Mouse (Mus musculus) lung, postnatal 0 days (tissue): ENCODE data around the gene Chrnb1. TPM values are rescaled to one million over a fixed set of nuclear protein-coding genes. Genes with fewer than 3 reads are reported as not detected.

Experiments
- ATAC-seq: fragments of 200-750 bp; cut with Nextera tagmentation; 2 replicates; pipeline ENCODE4 v1.8.0; 2017; ENCODE audit warnings: moderate library complexity
- DNase-seq: peaks from one replicate; pipeline ENCODE4 v3.0.0-alpha.2; 2016; ENCODE audit warnings: low spot score
- H3K27ac ChIP-seq: fragments of 300-500 bp; sonication (generic); 2 replicates; pipeline ENCODE4 v1.5.1; 2014; ENCODE audit warnings: antibody characterized with exemption, mild to moderate bottlenecking, low read length, mixed read lengths
- H3K27me3 ChIP-seq: fragments of 300-500 bp; sonication (generic); replicated peaks from 2 replicates; pipeline ENCODE4 v1.6.1; 2014; ENCODE audit warnings: low read length, mixed read lengths; ENCODE audit not compliant: insufficient read depth
- H3K36me3 ChIP-seq: fragments of 300-500 bp; sonication (generic); 2 replicates; pipeline ENCODE4 v1.6.1; 2014; ENCODE audit warnings: low read length, mixed read lengths; ENCODE audit not compliant: insufficient read depth
- H3K4me1 ChIP-seq: fragments of 300-500 bp; sonication (generic); 2 replicates; pipeline ENCODE4 v1.6.1; 2014; ENCODE audit warnings: antibody characterized with exemption, low read depth, low read length, mixed read lengths; ENCODE audit not compliant: insufficient read depth
- H3K4me2 ChIP-seq: fragments of 300-500 bp; sonication (generic); replicated peaks from 2 replicates; pipeline ENCODE4 v1.6.1; 2014; ENCODE audit warnings: low read depth, mild to moderate bottlenecking, low read length, moderate library complexity, mixed read lengths
- H3K4me3 ChIP-seq: fragments of 300-500 bp; sonication (generic); 2 replicates; pipeline ENCODE4 v1.5.1; 2014; ENCODE audit warnings: low read depth, low read length
- H3K9ac ChIP-seq: fragments of 300-500 bp; sonication (generic); replicated peaks from 2 replicates; pipeline ENCODE4 v1.6.1; 2014; ENCODE audit warnings: low read depth, mild to moderate bottlenecking
- H3K9me3 ChIP-seq: fragments of 300-500 bp; sonication (generic); 2 replicates; pipeline ENCODE4 v1.6.1; 2016; ENCODE audit warnings: low read length, mixed read lengths
- CTCF ChIP-seq: IDR thresholded peaks from 2 replicates; pipeline ENCODE4 v1.5.1; 2016; ENCODE audit warnings: antibody characterized with exemption, mild to moderate bottlenecking
- EP300 ChIP-seq: IDR thresholded peaks from 2 replicates; pipeline ENCODE4 v1.6.1; 2016; ENCODE audit warnings: antibody characterized with exemption, mild to moderate bottlenecking, control low read depth
- WGBS: fragments of 180-500 bp; shearing (Covaris S2); extraction: QIAGEN DNeasy Blood & Tissue Kit; methylation state at CpG from one replicate; pipeline ENCODE4 v1.1.7; 2014; 5-methylcytosine and 5-hydroxymethylcytosine counted together
- polyA plus RNA-seq: library from polyadenylated mRNA; unstranded; fragments of >200 nt; fragmentation: Nextera tagmentation; extraction: Ambion mirVana; gene quantifications from 2 replicates; pipeline ENCODE4 v1.2.1, GENCODE M21; 2015

Chrnb1 gene
- polyA plus RNA-seq, 1 experiment from 2014 or later: 16.2 TPM

DNA sequence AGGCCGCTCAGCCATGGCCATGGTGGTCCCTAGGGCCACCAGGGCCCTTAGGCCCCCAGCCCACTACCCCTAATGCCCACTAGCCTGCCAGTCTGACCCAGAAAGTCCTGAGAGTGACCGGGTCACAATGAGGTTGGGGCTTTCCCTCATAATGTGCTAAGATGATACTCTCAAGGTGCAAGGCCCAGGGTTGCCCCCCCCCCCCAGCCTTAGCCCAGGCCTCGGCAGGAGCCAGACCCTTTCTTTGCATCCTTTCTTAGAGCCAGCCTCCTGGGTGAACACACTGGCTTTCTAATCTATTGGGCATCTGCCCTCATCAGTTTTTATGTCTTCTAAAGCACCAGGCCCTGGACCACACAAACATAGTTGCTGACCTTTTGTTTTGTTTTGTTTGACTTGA, 26.3 kb upstream of the Chrnb1 start, which contains the start of gene Spem1:
Gene Spem1, minus strand, starts transcription at position 101 of the 400 bp plus-strand sequence.
- WGBS: 85% methylated on average over 3 of the region's 3 CpGs
- ATAC-seq (no peak), DNase-seq (no peak)
- Histone ChIP-seq H3K4me3 (no peak within 1 kb of the TSS), H3K4me1 (no peaks in the 10 kb centered on the region), H3K36me3 (no peaks in the 10 kb centered on the region), H3K9me3 (no peaks in the 10 kb centered on the region), H3K9ac (no peak within 1 kb of the TSS), H3K27ac (no peak within 1 kb of the TSS), H3K27me3 (no peaks in the 10 kb centered on the region), H3K4me2 (no peak within 1 kb of the TSS)
- TF ChIP-seq EP300: no peak
- no peak for TF ChIP-seq CTCF

DNA sequence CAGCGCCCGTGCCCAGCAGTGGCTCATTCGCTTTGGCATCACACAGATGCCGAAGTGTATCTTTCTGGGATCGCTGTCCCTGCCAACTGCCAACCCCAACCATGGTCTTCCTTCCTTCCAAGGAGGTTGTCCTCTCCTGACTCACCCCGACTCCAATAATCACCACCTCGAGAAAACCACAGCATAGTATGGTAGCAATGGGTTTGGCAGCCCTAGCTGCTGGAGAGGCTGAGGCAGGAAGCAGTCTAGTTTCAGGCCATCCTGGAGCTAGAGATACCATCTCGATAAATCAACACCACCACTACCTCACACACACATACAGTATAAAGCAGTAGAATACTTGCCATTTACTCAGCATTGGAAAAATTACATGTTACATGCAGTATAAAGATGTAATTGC, 23.1 kb upstream of the Chrnb1 start:
- Histone ChIP-seq H3K9me3 (no peaks in the 10 kb centered on the region), H3K27me3 (no peaks in the 10 kb centered on the region), H3K36me3 (no peaks in the 10 kb centered on the region), H3K4me2 (no peak overlapping the region), H3K9ac (no peak overlapping the region), H3K4me3 (no peak overlapping the region), H3K27ac (no peak overlapping the region), H3K4me1 (no peaks in the 10 kb centered on the region)
- WGBS: 88% methylated on average over 8 of the region's 8 CpGs
- TF ChIP-seq EP300: no peak
- no peak for TF ChIP-seq CTCF
- ATAC-seq (no peak), DNase-seq (no peak)

DNA sequence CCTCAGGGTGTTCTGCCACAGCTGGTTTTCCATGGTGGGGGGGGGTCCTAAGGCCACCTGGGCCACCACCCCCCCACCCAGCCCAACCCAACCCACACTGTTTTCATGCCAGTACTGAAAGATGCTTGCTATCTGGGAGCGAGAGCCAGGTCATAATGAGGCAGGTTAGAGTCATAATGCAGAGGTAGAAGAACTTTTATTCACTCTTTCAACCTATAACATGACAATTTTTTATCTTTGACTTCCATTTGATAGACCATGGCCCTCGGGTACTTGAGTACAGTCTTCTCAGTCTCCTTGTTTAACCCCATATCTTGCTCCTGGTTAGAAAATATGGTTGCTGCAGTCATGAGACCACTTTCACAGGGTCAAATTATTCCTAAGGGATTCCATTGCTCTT, 22.6 kb upstream of the Chrnb1 start, which contains the start of gene Spem2:
Gene Spem2, minus strand, starts transcription at position 101 of the 400 bp plus-strand sequence.
- H3K9me3 ChIP-seq: no peaks in the 10 kb centered on the region
- 72% methylated on average over 2 of the region's 2 CpGs for WGBS
- no peak within 1 kb of the TSS for H3K4me2 ChIP-seq
- no peaks in the 10 kb centered on the region for H3K4me1 ChIP-seq
- no peak within 1 kb of the TSS for H3K9ac ChIP-seq
- H3K4me3 ChIP-seq: no peak within 1 kb of the TSS
- no peak for TF ChIP-seq EP300
- TF ChIP-seq CTCF: no peak
- H3K27me3 ChIP-seq: no peaks in the 10 kb centered on the region
- no peaks in the 10 kb centered on the region for H3K36me3 ChIP-seq
- no peak for DNase-seq
- ATAC-seq: no peak
- no peak within 1 kb of the TSS for H3K27ac ChIP-seq

DNA sequence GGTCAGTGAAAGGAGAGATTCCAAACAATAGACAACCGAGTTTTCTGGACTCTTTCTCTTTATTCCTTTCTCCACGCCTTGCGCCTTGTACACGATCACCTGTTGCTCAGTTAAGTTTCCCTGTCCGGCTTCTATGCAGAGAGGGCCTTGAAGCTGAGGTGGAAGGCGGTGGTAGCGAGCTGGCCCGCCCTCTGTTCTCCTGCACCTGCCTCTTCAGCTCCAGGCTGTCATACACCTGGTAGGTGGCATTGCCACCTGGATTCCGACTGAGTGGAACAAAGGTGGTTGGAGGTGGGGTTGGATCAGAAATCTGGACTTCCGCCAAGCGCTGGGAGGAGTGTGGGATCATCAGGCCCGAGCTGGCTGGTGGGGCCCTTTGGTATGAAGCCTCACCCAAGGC, 20.8 kb upstream of the Chrnb1 start:
- H3K36me3 ChIP-seq: no peaks in the 10 kb centered on the region
- no peak for DNase-seq
- WGBS: 85% methylated on average over 12 of the region's 12 CpGs
- H3K27ac ChIP-seq: no peak overlapping the region
- H3K4me1 ChIP-seq: no peaks in the 10 kb centered on the region
- TF ChIP-seq CTCF (no peak), EP300 (no peak)
- no peak overlapping the region for H3K4me3 ChIP-seq
- H3K27me3 ChIP-seq: no peaks in the 10 kb centered on the region
- no peak for ATAC-seq
- no peak overlapping the region for H3K9ac ChIP-seq
- H3K9me3 ChIP-seq: no peaks in the 10 kb centered on the region
- H3K4me2 ChIP-seq: no peak overlapping the region

DNA sequence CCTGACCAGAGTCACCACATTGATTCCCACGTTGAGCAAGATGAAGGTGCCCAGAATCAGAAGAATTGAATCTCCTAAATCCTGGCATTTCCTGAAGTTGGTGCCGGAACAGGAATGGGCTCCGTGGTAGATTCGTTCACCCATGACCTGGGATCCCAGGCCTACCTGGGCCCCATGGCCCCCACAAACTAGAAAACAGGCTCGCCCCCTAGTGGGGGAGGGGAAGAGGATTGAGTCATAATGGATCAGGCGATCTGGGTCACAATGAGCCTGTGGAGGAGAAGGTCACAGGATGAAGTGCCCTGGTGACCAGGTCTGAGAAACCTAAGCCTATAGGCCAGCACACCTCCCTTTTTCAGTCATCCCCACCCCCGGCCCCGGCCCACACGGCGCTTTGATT, 19.4 kb upstream of the Chrnb1 start, which contains the start of gene Gm39566:
Gene Gm39566, minus strand, starts transcription at position 144 of the 400 bp plus-strand sequence.
- no peak within 1 kb of the TSS for H3K27ac ChIP-seq
- DNase-seq (no peak), ATAC-seq (no peak)
- no peaks in the 10 kb centered on the region for H3K36me3 ChIP-seq
- H3K9ac ChIP-seq: no peak within 1 kb of the TSS
- no peak within 1 kb of the TSS for H3K4me2 ChIP-seq
- H3K4me1 ChIP-seq: no peaks in the 10 kb centered on the region
- TF ChIP-seq EP300: no peak
- no peak for TF ChIP-seq CTCF
- 56% methylated on average over 10 of the region's 10 CpGs for WGBS
- H3K4me3 ChIP-seq: no peak within 1 kb of the TSS
- H3K9me3 ChIP-seq: no peaks in the 10 kb centered on the region
- H3K27me3 ChIP-seq: no peaks in the 10 kb centered on the region

DNA sequence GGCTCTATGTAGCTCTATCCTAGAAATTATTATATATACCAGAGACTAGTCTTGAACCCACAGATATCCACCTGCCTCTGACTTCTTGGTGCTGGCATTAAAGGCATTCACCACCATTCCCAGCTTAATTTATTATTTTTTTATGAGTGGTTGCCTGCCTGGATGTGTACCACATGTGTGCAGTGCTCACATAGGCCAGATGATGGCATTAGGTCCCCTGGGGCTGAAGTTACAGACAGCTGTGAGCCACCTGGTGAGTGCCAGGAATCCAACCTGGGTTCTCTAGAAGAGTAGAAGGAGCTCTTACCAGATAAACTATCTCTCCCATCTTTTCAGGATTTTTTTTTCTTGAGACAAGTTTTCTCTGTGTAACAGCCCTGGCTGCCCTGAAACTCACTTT, 14.5 kb upstream of the Chrnb1 start:
- Histone ChIP-seq H3K9me3 (no peaks in the 10 kb centered on the region), H3K4me3 (no peak overlapping the region), H3K27ac (no peak overlapping the region), H3K27me3 (no peaks in the 10 kb centered on the region), H3K4me1 (no peaks in the 10 kb centered on the region), H3K4me2 (no peak overlapping the region), H3K36me3 (no peaks in the 10 kb centered on the region), H3K9ac (no peak overlapping the region)
- no peak for DNase-seq
- TF ChIP-seq EP300: no peak
- TF ChIP-seq CTCF: no peak; the same call in 1 of the 2 replicates
- ATAC-seq: no peak

DNA sequence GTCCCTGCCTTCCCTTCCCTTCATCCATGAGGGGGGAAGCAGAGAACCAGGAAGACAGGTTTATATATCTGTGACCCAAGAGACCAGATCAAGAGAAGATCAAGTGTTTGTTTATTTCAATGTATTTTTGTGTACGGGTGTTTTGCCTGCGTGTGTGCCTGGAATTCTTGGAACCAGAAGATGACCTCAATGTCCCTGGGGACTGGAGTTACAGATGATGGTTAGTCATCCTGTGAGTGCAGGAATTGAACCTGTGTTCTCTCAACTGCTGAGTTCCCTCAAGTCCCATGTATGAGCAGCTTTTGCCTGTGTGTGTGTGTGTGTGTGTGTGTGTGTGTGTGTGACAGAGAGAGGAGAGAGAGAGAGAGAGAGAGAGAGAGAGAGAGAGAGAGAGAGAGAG, 11.9 kb upstream of the Chrnb1 start:
- 59% methylated on average over 2 of the region's 2 CpGs for WGBS
- TF ChIP-seq CTCF: no peak
- no peak for TF ChIP-seq EP300
- no peak for ATAC-seq

More for the DNA sequence above, 11.9 kb upstream of the Chrnb1 start:
- Histone ChIP-seq H3K27ac (no peak overlapping the region), H3K4me2 (no peak overlapping the region), H3K4me3 (no peak overlapping the region), H3K27me3 (no peaks in the 10 kb centered on the region), H3K36me3 (no peaks in the 10 kb centered on the region), H3K4me1 (peaks cover 16% of the 10 kb centered on the region; the same call in 1 of the 2 replicates), H3K9me3 (no peaks in the 10 kb centered on the region), H3K9ac (no peak overlapping the region)
- no peak for DNase-seq
